Mouse (Mus musculus): ENCODE measurements around the gene Rhpn2. TPM values are rescaled to one million over a fixed set of nuclear protein-coding genes. Genes with fewer than 3 reads are reported as not detected.

The Rhpn2 gene
- polyA plus RNA-seq, 1 experiment from 2014 or later = 24.1 TPM

GRCm38 (mm10) chr7:35382706-35383353 lies 48.9 kb downstream of the Rhpn2 start:
- peak; percentile 74 for ATAC-seq (ENCODE audit: insufficient number of reproducible peaks, insufficient read depth, low FRiP score, low read depth)
- no peaks in the 10 kb centered on the region for H3K27me3 ChIP-seq (ENCODE audit: control insufficient read depth, insufficient read depth, low read length)
- H3K4me2 ChIP-seq (replicated peaks; ENCODE audit: low read depth, low read length) = no peak overlapping the region
- no peak overlapping the region for H3K27ac ChIP-seq (ENCODE audit: low read length)
- H3K4me3 ChIP-seq (ENCODE audit: low read depth, low read length) = no peak overlapping the region
- H3K9ac ChIP-seq (replicated peaks; ENCODE audit: low read depth, low read length) = no peak overlapping the region
- WGBS = 16% methylated on average over 2 of the region's 2 CpGs
- H3K36me3 ChIP-seq (ENCODE audit: control insufficient read depth, insufficient read depth, low read length) = no peaks in the 10 kb centered on the region; the same call in 1 of the 2 replicates
- no peaks in the 10 kb centered on the region for H3K9me3 ChIP-seq (ENCODE audit: control insufficient read depth, low read depth, low read length)
- no peaks in the 10 kb centered on the region for H3K4me1 ChIP-seq (ENCODE audit: control insufficient read depth, insufficient read depth, low read length)

GRCm38 (mm10) chr7:35386525-35386952 lies 52.6 kb downstream of the Rhpn2 start:
- H3K27ac ChIP-seq (ENCODE audit: low read length) = no peak overlapping the region
- ATAC-seq (ENCODE audit: insufficient number of reproducible peaks, insufficient read depth, low FRiP score, low read depth) = 0 out of 2 replicates have a peak, but pooled peaks have one; percentile 25
- no peak overlapping the region for H3K4me3 ChIP-seq (ENCODE audit: low read depth, low read length)
- no peaks in the 10 kb centered on the region for H3K9me3 ChIP-seq (ENCODE audit: control insufficient read depth, low read depth, low read length)
- WGBS = 66% methylated on average over 6 of the region's 6 CpGs
- H3K36me3 ChIP-seq (ENCODE audit: control insufficient read depth, insufficient read depth, low read length) = no peaks in the 10 kb centered on the region; the same call in 1 of the 2 replicates
- H3K4me1 ChIP-seq (ENCODE audit: control insufficient read depth, insufficient read depth, low read length) = no peaks in the 10 kb centered on the region
- no peaks in the 10 kb centered on the region for H3K27me3 ChIP-seq (ENCODE audit: control insufficient read depth, insufficient read depth, low read length)
- H3K9ac ChIP-seq (replicated peaks; ENCODE audit: low read depth, low read length) = no peak overlapping the region
- no peak overlapping the region for H3K4me2 ChIP-seq (replicated peaks; ENCODE audit: low read depth, low read length)

DNA sequence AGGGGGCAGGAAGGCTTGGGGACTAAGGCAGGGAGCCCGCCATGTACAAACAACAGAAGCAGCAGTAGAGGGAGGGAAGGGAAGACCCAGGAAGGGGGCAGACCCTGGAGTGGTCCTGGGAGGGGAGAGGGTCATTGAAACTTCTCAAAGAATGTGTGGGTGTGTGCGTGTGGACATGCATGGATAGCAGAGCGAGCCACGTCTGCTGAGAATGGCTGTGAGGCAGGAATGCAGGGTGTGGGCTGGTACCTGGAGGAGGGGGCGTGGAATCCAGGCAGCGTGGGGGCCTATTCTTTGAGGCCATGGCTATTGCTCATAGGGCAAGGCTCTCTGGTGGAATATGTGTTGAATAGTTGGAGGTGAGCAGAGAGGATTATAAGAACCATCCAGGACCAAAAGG lies 54.7 kb downstream of the Rhpn2 start:
- H3K36me3 ChIP-seq (ENCODE audit: control insufficient read depth, insufficient read depth, low read length) = no peaks in the 10 kb centered on the region; the same call in 1 of the 2 replicates
- no peaks in the 10 kb centered on the region for H3K9me3 ChIP-seq (ENCODE audit: control insufficient read depth, low read depth, low read length)
- no peak overlapping the region for H3K9ac ChIP-seq (replicated peaks; ENCODE audit: low read depth, low read length)
- no peak overlapping the region for H3K27ac ChIP-seq (ENCODE audit: low read length)
- H3K4me1 ChIP-seq (ENCODE audit: control insufficient read depth, insufficient read depth, low read length) = no peaks in the 10 kb centered on the region
- H3K27me3 ChIP-seq (ENCODE audit: control insufficient read depth, insufficient read depth, low read length) = no peaks in the 10 kb centered on the region
- ATAC-seq (ENCODE audit: insufficient number of reproducible peaks, insufficient read depth, low FRiP score, low read depth) = peak; percentile 33; the same call in 1 of the 2 replicates
- 40% methylated on average over 6 of the region's 6 CpGs for WGBS
- no peak overlapping the region for H3K4me2 ChIP-seq (replicated peaks; ENCODE audit: low read depth, low read length)
- no peak overlapping the region for H3K4me3 ChIP-seq (ENCODE audit: low read depth, low read length)

DNA sequence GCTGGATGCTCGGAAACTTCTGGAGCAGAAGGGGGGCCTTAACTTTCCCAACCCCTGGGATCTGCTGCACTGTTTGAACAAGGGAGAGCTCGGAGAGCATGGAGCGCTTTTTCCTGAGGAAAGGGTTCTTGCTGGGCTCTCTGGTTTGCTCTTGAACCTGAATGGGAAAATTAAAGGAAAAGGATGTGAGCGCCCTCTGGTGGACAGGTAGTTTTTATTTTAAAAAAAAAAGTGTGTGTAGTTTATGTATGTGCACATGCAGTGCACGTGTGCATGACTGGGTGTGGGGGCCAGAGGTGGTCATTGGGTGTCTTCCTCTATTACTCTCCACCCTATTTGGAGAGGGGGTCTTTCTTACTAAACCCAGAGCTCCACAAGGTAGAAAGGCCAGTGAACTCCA lies 59.0 kb downstream of the Rhpn2 start:
- no peaks in the 10 kb centered on the region for H3K9me3 ChIP-seq (ENCODE audit: control insufficient read depth, low read depth, low read length)
- no peak overlapping the region for H3K4me2 ChIP-seq (replicated peaks; ENCODE audit: low read depth, low read length)
- H3K27me3 ChIP-seq (ENCODE audit: control insufficient read depth, insufficient read depth, low read length) = no peaks in the 10 kb centered on the region
- WGBS = 52% methylated on average over 5 of the region's 5 CpGs
- H3K36me3 ChIP-seq (ENCODE audit: control insufficient read depth, insufficient read depth, low read length) = peaks cover 5% of the 10 kb centered on the region; the same call in 1 of the 2 replicates
- H3K27ac ChIP-seq (ENCODE audit: low read length) = no peak overlapping the region
- ATAC-seq (ENCODE audit: insufficient number of reproducible peaks, insufficient read depth, low FRiP score, low read depth) = no peak
- no peak overlapping the region for H3K4me3 ChIP-seq (ENCODE audit: low read depth, low read length)
- no peak overlapping the region for H3K9ac ChIP-seq (replicated peaks; ENCODE audit: low read depth, low read length)
- H3K4me1 ChIP-seq (ENCODE audit: control insufficient read depth, insufficient read depth, low read length) = peaks cover 11% of the 10 kb centered on the region

- peaks cover 17% of the 10 kb centered on the region; the same call in 1 of the 2 replicates for H3K36me3 ChIP-seq (ENCODE audit: control insufficient read depth, insufficient read depth, low read length)
- ATAC-seq (ENCODE audit: insufficient number of reproducible peaks, insufficient read depth, low FRiP score, low read depth) = 0 out of 2 replicates have a peak, but pooled peaks have one; percentile 4
- peak overlapping the region; percentile 55 for H3K4me3 ChIP-seq (ENCODE audit: low read depth, low read length)
- H3K4me1 ChIP-seq (ENCODE audit: control insufficient read depth, insufficient read depth, low read length) = peaks cover 12% of the 10 kb centered on the region
- H3K27me3 ChIP-seq (ENCODE audit: control insufficient read depth, insufficient read depth, low read length) = no peaks in the 10 kb centered on the region
- H3K4me2 ChIP-seq (replicated peaks; ENCODE audit: low read depth, low read length) = peak overlapping the region; percentile 91
- peak overlapping the region; percentile 33 for H3K9ac ChIP-seq (replicated peaks; ENCODE audit: low read depth, low read length)
- 0 out of 2 replicates have a peak overlapping the region, but pooled peaks have one; percentile 8 for H3K27ac ChIP-seq (ENCODE audit: low read length)
- WGBS = 11% methylated on average over 17 of the region's 17 CpGs
- no peaks in the 10 kb centered on the region for H3K9me3 ChIP-seq (ENCODE audit: control insufficient read depth, low read depth, low read length)
These were observed 61.9 kb downstream of the Rhpn2 start for GRCm38 (mm10) chr7:35395734-35396456.

DNA sequence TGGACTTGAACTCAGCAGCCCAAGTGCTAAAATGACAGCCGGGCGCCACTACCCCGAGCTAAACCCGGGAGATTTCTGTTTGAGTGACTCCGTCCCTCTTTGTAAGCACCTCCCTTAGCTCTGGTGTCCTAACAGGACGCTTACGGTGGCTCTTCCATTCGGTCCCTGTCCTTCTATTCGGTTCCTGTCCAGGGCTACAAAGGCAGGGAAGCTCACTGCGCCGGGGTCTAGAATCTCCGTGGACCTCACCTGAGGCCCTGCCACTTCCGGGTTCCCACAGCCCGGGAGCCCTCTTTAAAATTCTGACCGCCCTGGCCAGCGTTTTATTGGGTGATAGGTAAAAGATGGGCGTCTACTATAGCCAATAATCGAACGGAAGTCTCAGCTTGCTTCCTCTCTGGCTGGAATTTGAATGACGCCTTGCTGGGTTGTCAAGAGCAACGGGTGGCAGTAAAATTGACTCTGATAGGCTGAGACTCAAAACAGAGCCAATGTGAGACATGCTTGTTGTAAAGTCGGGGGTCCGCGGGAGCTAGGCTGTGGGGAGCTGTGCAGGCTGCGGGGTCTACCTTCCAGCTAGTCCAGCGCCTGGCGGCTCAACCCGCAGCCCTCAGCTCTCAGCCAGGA lies 62.7 kb downstream of the Rhpn2 start, which contains the start of the genes Faap24 and Cep89:
Gene Faap24, minus strand, starts transcription at position 295 of the 627 bp plus-strand sequence.
Gene Cep89, plus strand, starts transcription at position 494 of the 627 bp plus-strand sequence.
- Histone ChIP-seq H3K36me3 (ENCODE audit: control insufficient read depth, insufficient read depth, low read length) (peaks cover 17% of the 10 kb centered on the region; the same call in 1 of the 2 replicates), H3K27me3 (ENCODE audit: control insufficient read depth, insufficient read depth, low read length) (no peaks in the 10 kb centered on the region), H3K9ac (replicated peaks; ENCODE audit: low read depth, low read length) (peak within 1 kb of the TSS; percentile 43), H3K27ac (ENCODE audit: low read length) (0 out of 2 replicates have a peak within 1 kb of the TSS, but pooled peaks have one; percentile 8), H3K4me3 (ENCODE audit: low read depth, low read length) (peak within 1 kb of the TSS; percentile 55), H3K4me2 (replicated peaks; ENCODE audit: low read depth, low read length) (peak within 1 kb of the TSS; percentile 91), H3K4me1 (ENCODE audit: control insufficient read depth, insufficient read depth, low read length) (peaks cover 12% of the 10 kb centered on the region), H3K9me3 (ENCODE audit: control insufficient read depth, low read depth, low read length) (no peaks in the 10 kb centered on the region)
- peak; percentile 97 for ATAC-seq (ENCODE audit: insufficient number of reproducible peaks, insufficient read depth, low FRiP score, low read depth)
- under 1% methylated on average over 28 of the region's 28 CpGs for WGBS

DNA sequence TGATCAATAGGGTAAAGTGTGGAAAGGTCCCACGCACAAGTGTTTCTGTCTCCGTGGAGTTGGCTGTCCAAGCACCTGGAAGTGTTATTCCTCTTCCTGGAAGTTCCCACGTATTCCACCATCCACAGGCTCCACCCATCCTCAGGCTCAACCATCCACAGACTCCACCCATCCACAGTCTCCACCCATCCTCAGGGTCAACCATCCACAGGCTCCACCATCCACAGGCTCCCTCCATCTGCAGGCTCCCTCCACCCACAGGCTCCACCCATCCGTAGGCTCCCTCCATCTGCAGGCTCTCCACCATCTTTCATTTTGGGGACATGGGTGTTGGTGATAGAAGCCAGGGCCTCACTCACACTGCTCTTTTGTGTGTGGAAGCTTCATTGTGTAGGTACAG lies 67.2 kb downstream of the Rhpn2 start:
- 0 out of 2 replicates have a peak, but pooled peaks cover 6% of the 10 kb centered on the region for H3K4me1 ChIP-seq (ENCODE audit: control insufficient read depth, insufficient read depth, low read length)
- no peak for ATAC-seq (ENCODE audit: insufficient number of reproducible peaks, insufficient read depth, low FRiP score, low read depth)
- no peaks in the 10 kb centered on the region for H3K9me3 ChIP-seq (ENCODE audit: control insufficient read depth, low read depth, low read length)
- 85% methylated on average over 4 of the region's 4 CpGs for WGBS
- no peak overlapping the region for H3K4me2 ChIP-seq (replicated peaks; ENCODE audit: low read depth, low read length)
- peaks cover 40% of the 10 kb centered on the region for H3K36me3 ChIP-seq (ENCODE audit: control insufficient read depth, insufficient read depth, low read length)
- H3K9ac ChIP-seq (replicated peaks; ENCODE audit: low read depth, low read length) = no peak overlapping the region
- no peaks in the 10 kb centered on the region for H3K27me3 ChIP-seq (ENCODE audit: control insufficient read depth, insufficient read depth, low read length)
- no peak overlapping the region for H3K27ac ChIP-seq (ENCODE audit: low read length)
- no peak overlapping the region for H3K4me3 ChIP-seq (ENCODE audit: low read depth, low read length)

DNA sequence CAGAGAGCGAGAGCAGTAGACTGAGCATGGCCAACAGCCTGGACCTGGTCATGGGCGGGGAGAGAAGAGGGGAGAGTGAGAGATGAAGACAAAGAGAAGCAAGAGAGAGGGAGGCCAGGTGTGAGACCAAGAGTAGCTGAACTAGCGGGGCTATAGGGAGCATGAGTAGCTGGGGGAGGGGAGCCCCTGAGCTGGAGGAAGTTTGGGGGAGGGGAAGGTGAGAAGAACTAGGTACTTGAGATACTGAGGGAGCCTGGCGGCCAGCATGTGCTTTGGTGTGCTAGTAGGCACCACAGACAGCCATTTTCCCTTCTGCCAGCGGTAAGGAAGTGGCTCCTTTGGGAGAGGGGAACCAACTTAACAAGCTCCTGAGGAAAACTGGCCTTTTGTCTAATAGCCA lies 81.3 kb downstream of the Rhpn2 start:
- H3K27me3 ChIP-seq (ENCODE audit: control insufficient read depth, insufficient read depth, low read length) = no peaks in the 10 kb centered on the region
- 0 out of 2 replicates have a peak, but pooled peaks cover 3% of the 10 kb centered on the region for H3K4me1 ChIP-seq (ENCODE audit: control insufficient read depth, insufficient read depth, low read length)
- no peak for ATAC-seq (ENCODE audit: insufficient number of reproducible peaks, insufficient read depth, low FRiP score, low read depth)
- H3K27ac ChIP-seq (ENCODE audit: low read length) = no peak overlapping the region
- WGBS = 62% methylated on average over 5 of the region's 5 CpGs
- H3K4me2 ChIP-seq (replicated peaks; ENCODE audit: low read depth, low read length) = no peak overlapping the region
- no peak overlapping the region for H3K4me3 ChIP-seq (ENCODE audit: low read depth, low read length)
- no peaks in the 10 kb centered on the region for H3K9me3 ChIP-seq (ENCODE audit: control insufficient read depth, low read depth, low read length)
- peaks cover 23% of the 10 kb centered on the region for H3K36me3 ChIP-seq (ENCODE audit: control insufficient read depth, insufficient read depth, low read length)
- H3K9ac ChIP-seq (replicated peaks; ENCODE audit: low read depth, low read length) = no peak overlapping the region
